ENCODE assay signal across 20 mouse cellular contexts in genomic region chr8:111531191-111531590, GRCm38 (mm10).
"Had no signal": no experiment of that assay in that cellular context is flagged by ENCODE, and none has a peak within 500 bp of the region (broad histone marks: within the 10 kb centered on the region; RNA-seq: fewer than 3 reads in every experiment).

No protein-coding gene starts in this region.

- DNase-seq: liver, postnatal 0 days; lung, adult 2 months; lung, postnatal 14 days; lung, postnatal 36 days; retina, postnatal 1 day; right cerebral cortex, adult 18-20 months; right cerebral cortex, postnatal 25 days; right cerebral cortex, postnatal 4 days; spleen, adult 18-20 months; thymus, adult 18-20 months; thymus, postnatal 14 days; thymus, postnatal 36 days had no signal

- H3K9ac ChIP-seq: liver, embryonic 15.5 days; liver, postnatal 0 days; lung, embryonic 15.5 days; midbrain, embryonic 12.5 days; midbrain, embryonic 15.5 days; neural tube, embryonic 12.5 days had no signal

- H3K4me1 ChIP-seq: liver, embryonic 15.5 days; neural tube, embryonic 12.5 days had no signal

- H3K9me3 ChIP-seq: liver, embryonic 15.5 days; lung, embryonic 15.5 days; megakaryocyte, embryonic 14.5 days; midbrain, embryonic 12.5 days; midbrain, embryonic 15.5 days; neural tube, embryonic 12.5 days had no signal

- H3K4me2 ChIP-seq: liver, embryonic 15.5 days; lung, embryonic 15.5 days; midbrain, embryonic 12.5 days; midbrain, embryonic 15.5 days; neural tube, embryonic 12.5 days had no signal

- ATAC-seq: liver, postnatal 0 days; lung, postnatal 0 days; midbrain, embryonic 15.5 days had no signal

- H3K36me3 ChIP-seq: liver, embryonic 15.5 days; lung, embryonic 15.5 days; midbrain, embryonic 12.5 days; midbrain, embryonic 15.5 days; neural tube, embryonic 12.5 days had no signal

- H3K4me3 ChIP-seq: liver, embryonic 15.5 days; lung, embryonic 15.5 days; megakaryocyte, embryonic 14.5 days; midbrain, embryonic 12.5 days; midbrain, embryonic 15.5 days; neural tube, embryonic 12.5 days had no signal

- H3K27ac ChIP-seq: liver, embryonic 15.5 days; lung, embryonic 15.5 days; macrophage; midbrain, embryonic 12.5 days; midbrain, embryonic 15.5 days; neural tube, embryonic 12.5 days had no signal

- H3K27me3 ChIP-seq: liver, embryonic 15.5 days; lung, embryonic 15.5 days; midbrain, embryonic 12.5 days; midbrain, embryonic 15.5 days; neural tube, embryonic 12.5 days had no signal
